Mouse (Mus musculus): ENCODE data around the gene Borcs5.

Borcs5 gene

GRCm38 (mm10) chr6:134639210-134639609 lies at the start of gene Borcs5:
Borcs5 (plus strand) TSS chr6:134639510.
- no peak for DNase-seq

- DNase-seq: no peak
Observed at GRCm38 (mm10) chr6:134591614-134592013, 47.7 kb upstream of the Borcs5 start.

- DNase-seq: no peak
Observed at GRCm38 (mm10) chr6:134594569-134595442, 44.5 kb upstream of the Borcs5 start.

- DNase-seq: no peak
Observed at GRCm38 (mm10) chr6:134597651-134598229, 41.6 kb upstream of the Borcs5 start.

- DNase-seq: no peak
Observed at GRCm38 (mm10) chr6:134599239-134599638, 40.1 kb upstream of the Borcs5 start.

GRCm38 (mm10) chr6:134601130-134601529 lies 38.2 kb upstream of the Borcs5 start:
- DNase-seq: peak; percentile 26

- DNase-seq: no peak
Observed at GRCm38 (mm10) chr6:134601766-134602165, 37.5 kb upstream of the Borcs5 start.

- DNase-seq: peak; percentile 53
Observed at GRCm38 (mm10) chr6:134602371-134603003, 36.8 kb upstream of the Borcs5 start.

- no peak for DNase-seq
Observed at GRCm38 (mm10) chr6:134605196-134605595, 34.1 kb upstream of the Borcs5 start.

- no peak for DNase-seq
Observed at GRCm38 (mm10) chr6:134606540-134606939, 32.8 kb upstream of the Borcs5 start.

- peak; percentile 70 for DNase-seq
Observed at GRCm38 (mm10) chr6:134606949-134607746, 32.2 kb upstream of the Borcs5 start.

- no peak for DNase-seq
Observed at GRCm38 (mm10) chr6:134610380-134610779, 28.9 kb upstream of the Borcs5 start.

GRCm38 (mm10) chr6:134611896-134612295 lies 27.4 kb upstream of the Borcs5 start:
- DNase-seq: no peak

- DNase-seq: no peak
Observed at GRCm38 (mm10) chr6:134614322-134614721, 25.0 kb upstream of the Borcs5 start.

GRCm38 (mm10) chr6:134614723-134615648 lies 24.3 kb upstream of the Borcs5 start:
- DNase-seq: peak; percentile 78

GRCm38 (mm10) chr6:134617589-134617988 lies 21.7 kb upstream of the Borcs5 start:
- DNase-seq: no peak

- DNase-seq: no peak
Observed at GRCm38 (mm10) chr6:134620129-134620528, 19.2 kb upstream of the Borcs5 start.

GRCm38 (mm10) chr6:134620846-134621551 lies 18.3 kb upstream of the Borcs5 start:
- DNase-seq: no peak

GRCm38 (mm10) chr6:134621552-134621949 lies 17.8 kb upstream of the Borcs5 start:
- no peak for DNase-seq

GRCm38 (mm10) chr6:134625431-134625830 lies 13.9 kb upstream of the Borcs5 start:
- DNase-seq: no peak

- no peak for DNase-seq
Observed at GRCm38 (mm10) chr6:134626564-134626963, 12.7 kb upstream of the Borcs5 start.

Measured in embryo, embryonic 11 days (tissue).